Mouse (Mus musculus) heart, embryonic 10.5 days (tissue): ENCODE data around the gene Cd36. TPM values are rescaled to one million over a fixed set of nuclear protein-coding genes. Genes with fewer than 3 reads are reported as not detected.

Experiments
- DNase-seq: peaks from one replicate; pipeline ENCODE4 v3.0.0-alpha.2; 2017; ENCODE audit warnings: low spot score
- H3K27ac ChIP-seq: fragments of 300-500 bp; sonication (generic); 2 replicates; pipeline ENCODE4 v1.5.1; 2016; ENCODE audit warnings: mild to moderate bottlenecking
- H3K27me3 ChIP-seq: fragments of 300-500 bp; sonication (generic); 2 replicates; pipeline ENCODE4 v1.6.1; 2016; ENCODE audit warnings: mild to moderate bottlenecking; ENCODE audit not compliant: poor library complexity, insufficient read depth, severe bottlenecking
- H3K36me3 ChIP-seq: fragments of 300-500 bp; sonication (generic); 2 replicates; pipeline ENCODE4 v1.6.1; 2016; ENCODE audit warnings: mild to moderate bottlenecking, moderate library complexity
- H3K4me1 ChIP-seq: fragments of 300-500 bp; sonication (generic); 2 replicates; pipeline ENCODE4 v1.6.1; 2016; ENCODE audit warnings: mild to moderate bottlenecking
- H3K4me3 ChIP-seq: fragments of 300-500 bp; sonication (generic); 2 replicates; pipeline ENCODE4 v1.5.1; 2016; ENCODE audit warnings: mild to moderate bottlenecking, moderate library complexity
- H3K9me3 ChIP-seq: fragments of 300-500 bp; sonication (generic); 2 replicates; pipeline ENCODE4 v1.6.1; 2016; ENCODE audit warnings: mild to moderate bottlenecking, moderate library complexity
- WGBS: fragments of 180-500 bp; shearing (Covaris S2); methylation state at CpG from one replicate; pipeline ENCODE4 v1.1.7; 2016; 5-methylcytosine and 5-hydroxymethylcytosine counted together
- polyA plus RNA-seq: library from polyadenylated mRNA; unstranded; fragments of >200 nt; fragmentation: Nextera tagmentation; extraction: Ambion mirVana; gene quantifications from 2 replicates; pipeline ENCODE4 v1.2.1, GENCODE M21; 2016

Cd36 gene
- polyA plus RNA-seq, 1 experiment from 2014 or later, result 19.3 TPM

- 81% methylated on average over 3 of the region's 3 CpGs for WGBS
- Histone ChIP-seq H3K4me1 (0 out of 2 replicates have a peak, but pooled peaks cover 8% of the 10 kb centered on the region), H3K27ac (no peak overlapping the region), H3K4me3 (no peak overlapping the region), H3K27me3 (no peaks in the 10 kb centered on the region), H3K36me3 (no peaks in the 10 kb centered on the region), H3K9me3 (no peaks in the 10 kb centered on the region)
- DNase-seq, result no peak
Measured at GRCm38 (mm10) chr5:17883357-17883875, 5.2 kb downstream of the Cd36 start.

GRCm38 (mm10) chr5:17881542-17881896, 7.1 kb downstream of the Cd36 start:
- no peaks in the 10 kb centered on the region for H3K27me3 ChIP-seq
- no peaks in the 10 kb centered on the region for H3K9me3 ChIP-seq
- WGBS, result 82% methylated on average over 2 of the region's 2 CpGs
- no peak overlapping the region for H3K27ac ChIP-seq
- no peak overlapping the region for H3K4me3 ChIP-seq
- H3K4me1 ChIP-seq, result peaks cover 11% of the 10 kb centered on the region; the same call in 1 of the 2 replicates
- DNase-seq, result no peak
- H3K36me3 ChIP-seq, result no peaks in the 10 kb centered on the region

- 55% methylated on average over 4 of the region's 4 CpGs for WGBS
- Histone ChIP-seq H3K27ac (peak overlapping the region; percentile 52; the same call in 1 of the 2 replicates), H3K36me3 (no peaks in the 10 kb centered on the region), H3K27me3 (no peaks in the 10 kb centered on the region), H3K4me1 (peaks cover 11% of the 10 kb centered on the region; the same call in 1 of the 2 replicates), H3K9me3 (no peaks in the 10 kb centered on the region), H3K4me3 (no peak overlapping the region)
- no peak for DNase-seq
Measured at GRCm38 (mm10) chr5:17880799-17881541, 7.6 kb downstream of the Cd36 start.

GRCm38 (mm10) chr5:17879924-17880323, 8.7 kb downstream of the Cd36 start:
- 88% methylated on average over 1 of the region's 1 CpGs for whole genome bisulfite sequencing
- H3K36me3 ChIP-seq, result no peaks in the 10 kb centered on the region
- H3K27me3 ChIP-seq, result no peaks in the 10 kb centered on the region
- H3K4me1 ChIP-seq, result peaks cover 11% of the 10 kb centered on the region; the same call in 1 of the 2 replicates
- H3K4me3 ChIP-seq, result no peak overlapping the region
- no peak overlapping the region for H3K27ac ChIP-seq
- H3K9me3 ChIP-seq, result no peaks in the 10 kb centered on the region
- DNase-seq, result no peak

- DNase-seq, result no peak
- WGBS, result 37% methylated on average over 7 of the region's 7 CpGs
- Histone ChIP-seq H3K9me3 (no peaks in the 10 kb centered on the region), H3K4me3 (no peak overlapping the region), H3K36me3 (no peaks in the 10 kb centered on the region), H3K27ac (no peak overlapping the region; the same call in 1 of the 2 replicates), H3K4me1 (peaks cover 11% of the 10 kb centered on the region; the same call in 1 of the 2 replicates), H3K27me3 (no peaks in the 10 kb centered on the region)
Measured at GRCm38 (mm10) chr5:17877044-17877443, 11.6 kb downstream of the Cd36 start.

- no peak for DNase-seq
- H3K27ac ChIP-seq, result no peak overlapping the region
- H3K4me3 ChIP-seq, result no peak overlapping the region
- H3K36me3 ChIP-seq, result no peaks in the 10 kb centered on the region
- 73% methylated on average over 3 of the region's 3 CpGs for WGBS
- no peaks in the 10 kb centered on the region for H3K9me3 ChIP-seq
- H3K4me1 ChIP-seq, result peaks cover 11% of the 10 kb centered on the region; the same call in 1 of the 2 replicates
- no peaks in the 10 kb centered on the region for H3K27me3 ChIP-seq
Measured at GRCm38 (mm10) chr5:17876637-17877036, 12.0 kb downstream of the Cd36 start.

GRCm38 (mm10) chr5:17874335-17874734, 14.3 kb downstream of the Cd36 start:
- H3K4me1 ChIP-seq, result peaks cover 8% of the 10 kb centered on the region; the same call in 1 of the 2 replicates
- H3K9me3 ChIP-seq, result no peaks in the 10 kb centered on the region
- 79% methylated on average over 2 of the region's 2 CpGs for WGBS
- H3K27ac ChIP-seq, result no peak overlapping the region
- H3K4me3 ChIP-seq, result no peak overlapping the region
- no peaks in the 10 kb centered on the region for H3K27me3 ChIP-seq
- no peaks in the 10 kb centered on the region for H3K36me3 ChIP-seq
- no peak for DNase-seq

- Histone ChIP-seq H3K27ac (no peak overlapping the region), H3K4me3 (no peak overlapping the region), H3K36me3 (no peaks in the 10 kb centered on the region), H3K4me1 (no peaks in the 10 kb centered on the region), H3K27me3 (no peaks in the 10 kb centered on the region), H3K9me3 (no peaks in the 10 kb centered on the region)
- DNase-seq, result no peak
Measured at GRCm38 (mm10) chr5:17865432-17865831, 23.2 kb downstream of the Cd36 start.

GRCm38 (mm10) chr5:17863085-17863484, 25.5 kb downstream of the Cd36 start:
- Histone ChIP-seq H3K9me3 (no peaks in the 10 kb centered on the region), H3K4me1 (no peaks in the 10 kb centered on the region), H3K27me3 (no peaks in the 10 kb centered on the region), H3K36me3 (no peaks in the 10 kb centered on the region), H3K4me3 (no peak overlapping the region), H3K27ac (no peak overlapping the region)
- 74% methylated on average over 2 of the region's 2 CpGs for WGBS
- no peak for DNase-seq

GRCm38 (mm10) chr5:17858399-17858798, 30.2 kb downstream of the Cd36 start:
- Histone ChIP-seq H3K4me1 (no peaks in the 10 kb centered on the region; the same call in 1 of the 2 replicates), H3K27ac (no peak overlapping the region), H3K27me3 (no peaks in the 10 kb centered on the region), H3K4me3 (no peak overlapping the region), H3K36me3 (no peaks in the 10 kb centered on the region), H3K9me3 (no peaks in the 10 kb centered on the region)
- WGBS, result 71% methylated on average over 3 of the region's 3 CpGs
- DNase-seq, result no peak

GRCm38 (mm10) chr5:17857871-17858270, 30.7 kb downstream of the Cd36 start:
- no peak for DNase-seq
- Histone ChIP-seq H3K4me3 (no peak overlapping the region), H3K9me3 (no peaks in the 10 kb centered on the region), H3K27ac (no peak overlapping the region), H3K27me3 (no peaks in the 10 kb centered on the region), H3K36me3 (no peaks in the 10 kb centered on the region), H3K4me1 (no peaks in the 10 kb centered on the region; the same call in 1 of the 2 replicates)
- 86% methylated on average over 3 of the region's 3 CpGs for whole genome bisulfite sequencing

GRCm38 (mm10) chr5:17857262-17857661, 31.3 kb downstream of the Cd36 start:
- Histone ChIP-seq H3K9me3 (no peaks in the 10 kb centered on the region), H3K27me3 (no peaks in the 10 kb centered on the region), H3K4me1 (no peaks in the 10 kb centered on the region; the same call in 1 of the 2 replicates), H3K27ac (no peak overlapping the region), H3K36me3 (no peaks in the 10 kb centered on the region), H3K4me3 (no peak overlapping the region)
- 83% methylated on average over 4 of the region's 4 CpGs for WGBS
- no peak for DNase-seq

- 83% methylated on average over 3 of the region's 3 CpGs for WGBS
- DNase-seq, result no peak
Measured at GRCm38 (mm10) chr5:17854127-17854923, 34.3 kb downstream of the Cd36 start.

More at GRCm38 (mm10) chr5:17854127-17854923, 34.3 kb downstream of the Cd36 start:
- H3K4me1 ChIP-seq, result no peaks in the 10 kb centered on the region; the same call in 1 of the 2 replicates
- H3K4me3 ChIP-seq, result no peak overlapping the region
- no peaks in the 10 kb centered on the region for H3K9me3 ChIP-seq
- no peaks in the 10 kb centered on the region for H3K36me3 ChIP-seq
- no peaks in the 10 kb centered on the region for H3K27me3 ChIP-seq
- no peak overlapping the region for H3K27ac ChIP-seq
